Mouse (Mus musculus) myocyte (in vitro differentiated cells): ENCODE data around the gene Prnp.

ENCODE experiments used
- E2F4 ChIP-seq: IDR thresholded peaks from one replicate; pipeline ENCODE4 v1.6.1; 2011; ENCODE audit warnings: mild to moderate bottlenecking, control low read depth, moderate library complexity; ENCODE audit not compliant: insufficient read depth
- MAX ChIP-seq: IDR thresholded peaks from one replicate; pipeline ENCODE4 v1.6.1; 2011; ENCODE audit warnings: low read depth, mild to moderate bottlenecking, control low read depth
- POLR2A ChIP-seq: IDR thresholded peaks from one replicate; pipeline ENCODE4 v1.6.1; 2011; ENCODE audit warnings: low read depth, mild to moderate bottlenecking, control low read depth, moderate library complexity; ENCODE audit not compliant: insufficient read length
- POLR2AphosphoS2 ChIP-seq: IDR thresholded peaks from one replicate; pipeline ENCODE4 v1.6.1; 2011; ENCODE audit warnings: low read depth, control low read depth; ENCODE audit not compliant: insufficient read length
- REST ChIP-seq: IDR thresholded peaks from one replicate; pipeline ENCODE4 v1.6.1; 2011; ENCODE audit warnings: mild to moderate bottlenecking, control low read depth, moderate library complexity; ENCODE audit not compliant: insufficient read depth, insufficient read length
- USF1 ChIP-seq: IDR thresholded peaks from one replicate; pipeline ENCODE4 v1.6.1; 2011; ENCODE audit warnings: low read depth, mild to moderate bottlenecking, control low read depth, moderate library complexity

- TF ChIP-seq E2F4 (no peak), MAX (no peak), POLR2A (no peak), REST (no peak), POLR2AphosphoS2 (no peak), USF1 (no peak)
These were observed 1.1 kb downstream of the Prnp start for GRCm38 (mm10) chr2:131910847-131911246.
